Mouse (Mus musculus) heart, embryonic 13.5 days (tissue): ENCODE data around the gene 4930535I16Rik. TPM values are rescaled to one million over a fixed set of nuclear protein-coding genes. Genes with fewer than 3 reads are reported as not detected.
A peak's percentile ranks its signal among the peaks of the same experiment; 100 is the strongest.

Source experiments
- ATAC-seq: fragments of 200-750 bp; cut with Nextera tagmentation; 2 replicates; pipeline ENCODE4 v1.8.0; 2017; ENCODE audit warnings: moderate TSS enrichment; ENCODE audit not compliant: insufficient number of reproducible peaks, low FRiP score, low TSS enrichment; ENCODE audit errors: extremely low read depth
- H3K27ac ChIP-seq: fragments of 300-500 bp; sonication (generic); replicated peaks from 2 replicates; pipeline ENCODE4 v1.5.1; 2015; ENCODE audit warnings: moderate library complexity, mild to moderate bottlenecking, inconsistent platforms
- H3K27me3 ChIP-seq: fragments of 300-500 bp; sonication (generic); replicated peaks from 2 replicates; pipeline ENCODE4 v1.6.1; 2015; ENCODE audit warnings: mild to moderate bottlenecking, inconsistent platforms
- H3K36me3 ChIP-seq: fragments of 300-500 bp; sonication (generic); 2 replicates; pipeline ENCODE4 v1.6.1; 2015; ENCODE audit warnings: mild to moderate bottlenecking, inconsistent platforms
- H3K4me1 ChIP-seq: fragments of 300-500 bp; sonication (generic); 2 replicates; pipeline ENCODE4 v1.6.1; 2015; ENCODE audit warnings: inconsistent platforms
- H3K4me2 ChIP-seq: fragments of 300-500 bp; sonication (generic); 2 replicates; pipeline ENCODE4 v1.6.1; 2015; ENCODE audit warnings: inconsistent platforms, mild to moderate bottlenecking, moderate library complexity
- H3K4me3 ChIP-seq: fragments of 300-500 bp; sonication (generic); 2 replicates; pipeline ENCODE4 v1.5.1; 2015; ENCODE audit warnings: moderate library complexity, mild to moderate bottlenecking, inconsistent platforms
- H3K9ac ChIP-seq: fragments of 300-500 bp; sonication (generic); 2 replicates; pipeline ENCODE4 v1.6.1; 2015; ENCODE audit warnings: inconsistent platforms, mild to moderate bottlenecking, moderate library complexity
- H3K9me3 ChIP-seq: fragments of 300-500 bp; sonication (generic); 2 replicates; pipeline ENCODE4 v1.6.1; 2016; ENCODE audit warnings: inconsistent platforms
- WGBS: fragments of 180-500 bp; shearing (Covaris S2); methylation state at CpG from one replicate; pipeline ENCODE4 v1.1.7; 2015; ENCODE audit warnings: mixed read lengths; 5-methylcytosine and 5-hydroxymethylcytosine counted together
- polyA plus RNA-seq: library from polyadenylated mRNA; unstranded; fragments of >200 nt; fragmentation: Nextera tagmentation; extraction: Ambion mirVana; gene quantifications from 2 replicates; pipeline ENCODE4 v1.2.1, GENCODE M21; 2015

Gene 4930535I16Rik
- polyA plus RNA-seq, 1 experiment from 2014 or later: not detected

DNA sequence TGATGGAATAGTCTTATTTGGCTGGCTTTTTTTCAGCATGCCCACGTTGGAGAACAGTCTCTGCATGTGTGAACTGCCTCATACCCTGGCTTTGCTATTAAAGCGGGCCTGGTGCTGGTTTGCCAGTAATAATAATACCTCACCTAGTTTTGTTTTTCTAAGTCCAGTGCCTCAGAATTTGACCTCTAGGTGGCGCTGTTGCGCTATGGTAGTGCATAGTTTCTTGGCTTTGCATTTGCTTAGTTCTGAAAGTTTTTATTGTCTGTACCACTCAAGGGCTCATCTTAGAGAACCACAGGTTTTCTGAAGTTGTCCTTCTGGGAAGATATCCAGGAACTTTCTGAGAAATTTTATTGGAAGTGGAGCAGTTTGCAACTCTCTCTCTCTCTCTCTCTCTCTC is 22.0 kb upstream of the 4930535I16Rik start:
- no peak overlapping the region for H3K27ac ChIP-seq
- ATAC-seq: no peak
- WGBS: 4% methylated on average over 4 of the region's 4 CpGs
- no peaks in the 10 kb centered on the region for H3K27me3 ChIP-seq
- no peak overlapping the region for H3K9ac ChIP-seq
- H3K4me2 ChIP-seq: no peak overlapping the region
- H3K4me1 ChIP-seq: no peaks in the 10 kb centered on the region
- H3K36me3 ChIP-seq: peaks cover 25% of the 10 kb centered on the region
- H3K4me3 ChIP-seq: no peak overlapping the region
- H3K9me3 ChIP-seq: no peaks in the 10 kb centered on the region

DNA sequence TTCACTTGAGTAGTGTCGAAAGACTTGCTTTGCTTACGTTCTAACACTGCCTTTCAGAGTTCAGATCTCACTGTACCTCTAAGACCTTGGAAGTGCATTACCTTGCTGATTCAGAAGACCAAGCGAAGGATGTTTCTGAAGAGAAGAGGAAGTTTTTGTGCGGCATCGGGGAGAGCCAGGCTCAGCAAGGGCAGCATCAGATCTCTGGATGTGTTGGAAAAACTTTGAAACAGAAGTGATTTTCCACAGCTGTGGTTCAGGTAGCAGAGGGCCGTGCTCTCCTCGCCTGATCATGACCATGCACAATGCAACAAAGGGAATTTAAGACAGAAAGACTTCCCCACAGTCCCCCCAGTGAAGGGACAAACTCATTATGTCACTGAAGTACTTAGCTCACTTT is 18.2 kb upstream of the 4930535I16Rik start:
- Histone ChIP-seq H3K27me3 (no peaks in the 10 kb centered on the region), H3K36me3 (peaks cover 60% of the 10 kb centered on the region), H3K4me2 (no peak overlapping the region), H3K9ac (no peak overlapping the region), H3K9me3 (no peaks in the 10 kb centered on the region), H3K4me3 (no peak overlapping the region), H3K27ac (no peak overlapping the region), H3K4me1 (no peaks in the 10 kb centered on the region)
- no peak for ATAC-seq
- WGBS: 92% methylated on average over 7 of the region's 7 CpGs

DNA sequence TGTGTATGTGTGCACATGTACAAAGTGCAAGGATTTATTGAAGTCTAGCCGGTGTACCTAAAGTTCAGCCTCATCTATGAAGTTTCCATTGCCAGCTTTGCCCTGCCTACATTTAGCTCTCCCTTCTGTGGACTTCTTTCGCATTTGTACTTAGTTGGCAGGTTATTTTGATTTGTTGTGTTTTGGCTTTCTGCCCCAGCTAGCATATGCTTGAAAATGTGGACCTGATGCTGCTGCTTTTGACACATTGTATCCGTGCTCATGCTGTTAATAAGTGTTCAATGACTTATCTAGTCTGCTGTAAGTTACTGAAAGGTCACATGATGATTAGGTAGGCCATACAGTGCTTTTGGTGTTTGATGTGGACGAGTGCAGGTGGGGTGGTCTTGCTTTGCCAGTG is 16.5 kb upstream of the 4930535I16Rik start:
- 89% methylated on average over 4 of the region's 4 CpGs for WGBS
- H3K9me3 ChIP-seq: no peaks in the 10 kb centered on the region

DNA sequence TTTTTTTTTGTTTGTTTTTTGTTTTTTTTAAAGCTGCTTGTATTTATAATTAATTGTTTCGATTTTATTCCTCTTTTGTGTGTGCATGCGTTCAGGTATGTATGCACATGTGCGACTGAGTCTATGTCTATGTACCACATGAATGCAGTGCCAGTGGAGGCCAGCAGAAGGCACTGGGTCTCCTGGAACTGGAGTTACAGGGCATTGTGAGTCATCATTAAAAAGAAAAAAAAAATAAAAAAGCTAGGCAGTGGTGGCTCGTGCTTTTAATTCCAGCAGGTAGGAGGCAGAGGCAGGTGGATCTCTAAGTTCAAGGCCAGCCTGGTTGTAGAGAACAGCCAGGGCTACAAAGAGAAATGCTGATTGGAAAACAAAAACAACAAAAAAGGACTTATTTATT is 12.2 kb upstream of the 4930535I16Rik start:
- no peak for ATAC-seq
- WGBS: 93% methylated on average over 4 of the region's 4 CpGs
- no peaks in the 10 kb centered on the region for H3K27me3 ChIP-seq

More for the DNA sequence above, 16.5 kb upstream of the 4930535I16Rik start:
- Histone ChIP-seq H3K27ac (no peak overlapping the region), H3K4me3 (no peak overlapping the region), H3K9ac (no peak overlapping the region), H3K4me1 (no peaks in the 10 kb centered on the region), H3K36me3 (peaks cover 77% of the 10 kb centered on the region), H3K4me2 (no peak overlapping the region), H3K27me3 (no peaks in the 10 kb centered on the region)
- no peak for ATAC-seq

DNA sequence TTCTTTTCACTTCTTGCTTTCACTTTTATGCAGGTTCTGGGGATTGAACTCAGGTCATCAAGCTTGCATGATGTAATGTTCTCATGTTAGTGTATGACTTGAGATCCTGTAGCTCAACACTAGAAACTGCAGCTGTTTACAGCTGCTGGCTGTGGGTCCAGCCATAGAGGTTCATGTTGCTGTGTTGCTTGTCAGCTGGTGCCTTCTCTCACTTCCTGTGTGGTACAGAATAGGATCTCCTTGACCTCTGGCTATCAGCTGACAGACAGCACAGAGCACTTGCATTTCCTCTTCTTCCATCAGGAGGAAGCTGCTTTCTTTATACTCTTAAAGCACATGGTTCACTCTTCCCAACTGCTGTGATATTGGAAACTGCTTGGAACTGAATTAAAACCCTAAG is 10.1 kb upstream of the 4930535I16Rik start:
- Histone ChIP-seq H3K9ac (no peak overlapping the region), H3K27ac (no peak overlapping the region), H3K4me2 (no peak overlapping the region), H3K4me3 (no peak overlapping the region), H3K9me3 (no peaks in the 10 kb centered on the region), H3K4me1 (peaks cover 5% of the 10 kb centered on the region; the same call in 1 of the 2 replicates), H3K36me3 (peaks cover 97% of the 10 kb centered on the region), H3K27me3 (no peaks in the 10 kb centered on the region)
- ATAC-seq: no peak; the same call in 1 of the 2 replicates

More for the DNA sequence above, 12.2 kb upstream of the 4930535I16Rik start:
- Histone ChIP-seq H3K4me3 (no peak overlapping the region), H3K27ac (no peak overlapping the region), H3K9ac (no peak overlapping the region), H3K4me2 (no peak overlapping the region), H3K36me3 (peaks cover 96% of the 10 kb centered on the region), H3K9me3 (no peaks in the 10 kb centered on the region), H3K4me1 (peaks cover 5% of the 10 kb centered on the region; the same call in 1 of the 2 replicates)

DNA sequence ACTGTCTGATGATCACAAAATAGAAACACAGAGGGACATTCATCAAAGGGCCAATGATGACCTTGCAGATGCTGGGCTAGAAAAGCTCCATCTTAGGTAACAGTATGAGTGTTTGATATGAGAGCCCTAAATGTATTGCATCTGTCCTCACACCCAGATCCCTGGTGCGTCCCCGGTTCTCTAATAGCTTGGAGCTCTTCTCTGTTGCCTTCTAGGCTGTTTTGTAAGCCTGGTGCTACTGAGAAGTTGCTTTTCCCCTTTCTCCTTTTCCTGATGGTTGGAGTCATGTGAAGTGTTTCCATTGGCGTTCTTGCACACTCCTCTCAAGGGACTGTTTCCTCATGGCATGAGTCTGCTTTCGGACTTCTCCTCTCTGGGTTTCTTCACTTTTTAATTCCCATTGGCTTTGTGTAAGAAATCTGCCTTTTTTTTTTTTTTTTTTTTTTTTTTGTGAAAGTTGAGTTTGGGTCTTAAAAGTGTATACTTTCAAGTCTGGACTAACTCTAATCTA is 3.3 kb upstream of the 4930535I16Rik start:
- no peak overlapping the region for H3K4me3 ChIP-seq
- H3K9me3 ChIP-seq: no peaks in the 10 kb centered on the region
- no peak for ATAC-seq
- no peak overlapping the region for H3K4me2 ChIP-seq
- H3K9ac ChIP-seq: no peak overlapping the region
- no peak overlapping the region for H3K27ac ChIP-seq
- H3K4me1 ChIP-seq: peaks cover 17% of the 10 kb centered on the region
- peaks cover 57% of the 10 kb centered on the region for H3K36me3 ChIP-seq
- H3K27me3 ChIP-seq: no peaks in the 10 kb centered on the region
- WGBS: 89% methylated on average over 4 of the region's 4 CpGs

DNA sequence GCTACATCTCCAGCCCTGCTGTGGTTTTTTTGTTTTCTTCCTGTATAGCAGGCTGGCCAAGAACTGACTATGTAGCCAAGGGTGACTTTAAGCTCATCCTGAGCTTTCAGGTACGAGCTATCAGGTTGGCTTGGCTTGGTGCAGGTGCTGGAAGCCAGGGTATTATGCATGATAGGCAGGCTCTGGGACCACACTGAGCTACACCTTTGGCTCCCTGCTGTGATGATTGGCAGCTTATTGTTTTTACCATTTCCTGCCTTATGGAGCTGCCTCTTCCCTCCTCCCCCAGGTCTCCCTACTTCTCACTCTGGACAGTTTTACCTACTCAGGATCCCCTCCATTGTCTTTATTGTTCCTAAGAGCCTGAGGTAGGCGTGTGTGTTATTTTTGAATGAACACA is 1.0 kb upstream of the 4930535I16Rik start:
- 70% methylated on average over 2 of the region's 2 CpGs for WGBS
- Histone ChIP-seq H3K4me3 (peak overlapping the region; percentile 100), H3K27ac (no peak overlapping the region), H3K9ac (peak overlapping the region; percentile 98), H3K4me1 (peaks cover 23% of the 10 kb centered on the region), H3K27me3 (no peaks in the 10 kb centered on the region), H3K9me3 (no peaks in the 10 kb centered on the region), H3K36me3 (peaks cover 42% of the 10 kb centered on the region), H3K4me2 (peak overlapping the region; percentile 89)
- no peak for ATAC-seq

DNA sequence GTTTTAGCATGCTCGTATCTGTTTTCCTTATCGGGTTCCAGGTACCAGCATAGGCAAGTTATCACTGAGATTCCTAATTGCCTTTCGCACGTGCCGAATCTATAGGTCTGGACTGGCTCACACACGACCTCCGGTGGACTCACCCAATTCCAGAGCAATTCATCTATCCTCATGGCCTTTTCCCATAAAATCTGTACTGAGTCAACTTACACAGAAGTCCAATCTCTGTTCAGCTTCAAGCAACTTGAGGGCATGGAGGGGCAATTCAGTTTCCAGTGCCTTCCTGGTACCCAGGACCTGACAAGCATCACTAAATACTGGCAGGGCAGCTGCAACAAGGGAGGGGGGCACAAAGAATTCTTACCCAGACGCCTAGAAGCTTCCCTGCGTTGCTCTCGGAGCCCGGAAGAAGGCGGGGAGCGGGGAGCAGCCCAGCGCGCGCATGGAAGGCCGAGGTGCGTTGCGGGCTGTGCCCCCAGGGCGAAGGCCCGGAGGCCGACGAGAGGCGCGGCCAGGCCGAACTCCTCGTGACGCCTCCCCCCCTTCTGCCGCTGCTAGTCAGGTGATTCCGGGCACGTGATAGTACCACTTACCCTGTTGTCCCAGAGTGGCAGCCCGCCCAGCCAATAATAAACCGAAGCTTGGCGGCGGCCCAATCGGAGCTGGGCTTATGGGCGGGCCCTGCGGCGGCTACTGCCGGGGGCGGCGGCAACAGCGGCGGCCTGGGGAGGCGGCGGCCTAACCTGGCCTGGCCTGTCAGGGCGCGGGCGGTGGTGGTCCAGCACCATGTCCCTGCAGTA is 874 bp downstream of the 4930535I16Rik start, which contains the start of gene Rragc:
TSS of gene Rragc (plus strand) at position 699 of the 800 bp plus-strand sequence.
- WGBS: under 1% methylated on average over 49 of the region's 49 CpGs
- no peaks in the 10 kb centered on the region for H3K27me3 ChIP-seq
- H3K4me2 ChIP-seq: peak within 1 kb of the TSS; percentile 89
- no peaks in the 10 kb centered on the region for H3K9me3 ChIP-seq
- H3K27ac ChIP-seq: peak within 1 kb of the TSS; percentile 92
- H3K9ac ChIP-seq: peak within 1 kb of the TSS; percentile 98
- H3K4me3 ChIP-seq: peak within 1 kb of the TSS; percentile 100
- ATAC-seq: peak; percentile 98
- peaks cover 42% of the 10 kb centered on the region for H3K36me3 ChIP-seq
- H3K4me1 ChIP-seq: peaks cover 23% of the 10 kb centered on the region

DNA sequence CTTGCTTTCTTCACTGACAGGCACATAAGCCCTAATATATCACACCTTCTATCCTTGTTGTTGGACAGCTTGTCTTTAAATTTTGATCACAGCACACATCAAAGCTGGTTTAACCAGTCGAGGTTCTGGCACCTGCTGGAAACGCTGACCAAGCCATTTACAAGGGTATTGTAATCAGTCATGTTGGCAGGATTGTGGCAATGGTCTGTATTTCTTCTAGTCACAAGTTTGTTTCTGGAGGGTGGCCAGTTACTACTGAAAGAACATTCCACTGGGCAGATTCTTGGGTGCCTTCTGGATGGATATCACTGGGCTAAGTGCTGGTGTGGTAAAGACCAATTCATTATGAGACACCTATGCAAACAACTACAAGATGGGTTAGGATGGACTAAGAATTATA is 5.4 kb downstream of the 4930535I16Rik start:
- no peak for ATAC-seq
- no peaks in the 10 kb centered on the region for H3K9me3 ChIP-seq
- H3K27me3 ChIP-seq: no peaks in the 10 kb centered on the region
- H3K9ac ChIP-seq: no peak overlapping the region
- no peak overlapping the region for H3K4me2 ChIP-seq
- peaks cover 11% of the 10 kb centered on the region for H3K4me1 ChIP-seq
- H3K27ac ChIP-seq: no peak overlapping the region
- no peak overlapping the region for H3K4me3 ChIP-seq
- H3K36me3 ChIP-seq: peaks cover 53% of the 10 kb centered on the region
- WGBS: 50% methylated on average over 2 of the region's 2 CpGs

DNA sequence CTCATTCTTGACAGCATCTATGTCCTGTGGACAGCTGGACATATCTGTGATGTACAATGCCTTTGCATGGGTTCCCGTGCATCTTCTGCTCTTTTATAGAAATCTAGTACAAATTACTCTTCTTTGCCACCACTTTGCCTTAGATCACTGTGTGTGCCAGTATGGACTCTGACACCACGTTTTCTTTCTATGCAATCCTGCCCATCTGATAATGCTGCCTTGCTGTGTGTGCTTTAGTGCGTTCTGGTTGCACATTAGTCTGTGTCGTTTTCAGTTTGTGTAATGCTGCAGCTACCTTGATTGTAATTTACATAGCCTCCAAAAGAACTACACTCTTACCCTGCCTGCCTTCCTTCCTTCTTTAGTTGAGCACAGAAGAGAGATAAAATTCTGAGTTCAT is 6.3 kb downstream of the 4930535I16Rik start:
- Histone ChIP-seq H3K9me3 (no peaks in the 10 kb centered on the region), H3K4me2 (no peak overlapping the region), H3K27me3 (no peaks in the 10 kb centered on the region), H3K36me3 (peaks cover 53% of the 10 kb centered on the region), H3K4me3 (no peak overlapping the region), H3K27ac (no peak overlapping the region), H3K9ac (no peak overlapping the region), H3K4me1 (peaks cover 16% of the 10 kb centered on the region)
- ATAC-seq: no peak
- 79% methylated on average over 4 of the region's 4 CpGs for WGBS

DNA sequence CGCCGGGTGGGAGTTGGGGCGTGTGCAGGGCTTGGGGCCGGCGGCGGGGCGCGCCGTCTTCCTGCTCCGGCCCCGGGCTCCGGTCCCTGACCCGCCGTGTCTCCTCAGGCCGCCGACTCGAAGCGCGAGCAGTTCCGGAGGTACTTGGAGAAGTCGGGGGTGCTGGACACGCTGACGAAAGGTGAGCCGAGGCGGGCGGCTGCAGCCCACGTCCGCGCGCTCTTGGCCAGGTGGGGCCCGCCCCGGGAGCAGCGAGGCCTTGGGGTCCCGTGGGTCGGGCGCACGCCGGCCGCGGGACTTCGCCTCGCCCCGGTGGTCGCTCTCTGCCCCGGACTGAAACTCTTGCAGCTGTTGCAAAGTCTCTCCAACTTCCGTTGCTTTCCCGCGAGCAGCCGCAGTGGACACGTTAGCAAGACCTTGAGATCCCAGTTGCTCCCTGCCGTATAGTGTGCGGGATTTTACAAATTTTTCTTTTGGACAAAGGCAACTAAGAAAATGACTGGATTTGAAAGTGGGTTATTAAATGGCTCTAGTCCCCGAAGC is 12.6 kb downstream of the 4930535I16Rik start:
- Histone ChIP-seq H3K4me1 (peaks cover 21% of the 10 kb centered on the region), H3K9ac (peak overlapping the region; percentile 94), H3K9me3 (no peaks in the 10 kb centered on the region), H3K4me3 (peak overlapping the region; percentile 88), H3K27me3 (no peaks in the 10 kb centered on the region), H3K27ac (peak overlapping the region; percentile 88), H3K4me2 (peak overlapping the region; percentile 85), H3K36me3 (peaks cover 17% of the 10 kb centered on the region)
- 1% methylated on average over 39 of the region's 53 CpGs for WGBS
- peak; percentile 61 for ATAC-seq
